8 mouse cellular contexts compared by ENCODE assay signal in the genomic region with DNA sequence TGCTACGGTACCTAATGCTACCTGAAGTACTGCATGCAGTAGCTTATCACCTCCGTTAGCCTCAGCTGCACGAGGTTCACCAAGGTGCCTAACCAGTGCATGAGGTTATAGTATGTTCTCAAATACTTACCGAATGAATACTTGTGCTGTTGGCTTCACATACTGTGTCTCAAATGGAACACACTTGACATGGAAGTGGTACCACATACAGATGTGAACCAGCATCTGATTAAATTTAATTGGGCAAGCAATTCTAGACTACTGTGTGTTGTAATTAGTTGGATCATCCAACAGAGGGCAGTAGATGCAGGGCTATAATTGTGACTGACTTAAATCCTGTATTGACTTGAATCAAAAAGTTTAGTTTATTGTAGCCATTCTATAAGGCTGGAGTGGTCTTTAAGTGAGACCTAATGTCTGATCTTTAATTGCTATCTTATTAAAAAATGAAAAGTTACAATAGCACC. TPM values are rescaled to one million over a fixed set of nuclear protein-coding genes. Genes with fewer than 3 reads are reported as not detected.
DNase-seq lines count a peak whose midpoint lies in the region; ATAC-seq and TF ChIP-seq lines count a peak whose summit lies in the region.

No protein-coding gene starts in this region.

- TF ChIP-seq POLR2A in cerebellum, adult 2 months (IDR thresholded peaks at IDR 0.05; ENCODE audit: borderline replicate concordance, insufficient read depth, low read length), result no peak

- H3K4me2 ChIP-seq in liver, embryonic 11.5 days, result no peak overlapping the region
- H3K4me2 ChIP-seq in liver, embryonic 12.5 days, result no peak overlapping the region
- H3K4me2 ChIP-seq in forebrain, embryonic 14.5 days (ENCODE audit: low read length), result no peak overlapping the region
- H3K4me2 ChIP-seq in lung, postnatal 0 days (replicated peaks; ENCODE audit: low read depth, low read length), result no peak overlapping the region
- no peak overlapping the region for H3K4me2 ChIP-seq in stomach, embryonic 14.5 days (replicated peaks; ENCODE audit: low read depth, low read length)

- WGBS in cerebellum, adult 2 months, result 81% methylated on average over 4 of the region's 4 CpGs
- 79% methylated on average over 4 of the region's 4 CpGs for WGBS in liver, embryonic 11.5 days
- 73% methylated on average over 4 of the region's 4 CpGs for WGBS in liver, embryonic 12.5 days (ENCODE audit: insufficient replicate concordance)
- WGBS in forebrain, embryonic 14.5 days, result 81% methylated on average over 4 of the region's 4 CpGs
- 87% methylated on average over 4 of the region's 4 CpGs for WGBS in lung, postnatal 0 days
- WGBS in stomach, embryonic 14.5 days, result 82% methylated on average over 4 of the region's 4 CpGs

- TF ChIP-seq CTCF in cerebellum, adult 2 months (IDR thresholded peaks at IDR 0.05; ENCODE audit: borderline replicate concordance, insufficient read depth, low read depth, low read length), result peak; percentile 37; the same call in 1 of the 2 replicates
- TF ChIP-seq CTCF in lung, postnatal 0 days (IDR thresholded peaks at IDR 0.05), result peak; percentile 74

- H3K9me3 ChIP-seq in liver, embryonic 11.5 days (ENCODE audit: control insufficient read depth, low read length), result no peaks in the 10 kb centered on the region
- H3K9me3 ChIP-seq in liver, embryonic 12.5 days (replicated peaks), result no peaks in the 10 kb centered on the region
- no peaks in the 10 kb centered on the region for H3K9me3 ChIP-seq in forebrain, embryonic 14.5 days (replicated peaks; ENCODE audit: control insufficient read depth, low read length)
- no peaks in the 10 kb centered on the region for H3K9me3 ChIP-seq in lung, postnatal 0 days (ENCODE audit: low read length)
- no peaks in the 10 kb centered on the region for H3K9me3 ChIP-seq in stomach, embryonic 14.5 days (ENCODE audit: control insufficient read depth, low read depth, low read length)

- TF ChIP-seq EP300 in lung, postnatal 0 days (IDR thresholded peaks at IDR 0.05), result no peak

- peaks cover 7% of the 10 kb centered on the region for H3K36me3 ChIP-seq in liver, embryonic 11.5 days (ENCODE audit: control insufficient read depth, insufficient read depth, low read length)
- peaks cover 33% of the 10 kb centered on the region for H3K36me3 ChIP-seq in liver, embryonic 12.5 days
- peaks cover 29% of the 10 kb centered on the region for H3K36me3 ChIP-seq in forebrain, embryonic 14.5 days (ENCODE audit: control insufficient read depth, insufficient read depth, low read length)
- H3K36me3 ChIP-seq in lung, postnatal 0 days (ENCODE audit: insufficient read depth, low read length), result peaks cover 24% of the 10 kb centered on the region; the same call in 1 of the 2 replicates
- peaks cover 28% of the 10 kb centered on the region for H3K36me3 ChIP-seq in stomach, embryonic 14.5 days (ENCODE audit: control insufficient read depth, insufficient read depth, low read length)

- no peak overlapping the region for H3K9ac ChIP-seq in liver, embryonic 11.5 days (ENCODE audit: low read depth, low read length)
- no peak overlapping the region for H3K9ac ChIP-seq in liver, embryonic 12.5 days
- no peak overlapping the region for H3K9ac ChIP-seq in forebrain, embryonic 14.5 days (ENCODE audit: low read length)
- H3K9ac ChIP-seq in lung, postnatal 0 days (replicated peaks; ENCODE audit: low read depth), result no peak overlapping the region
- H3K9ac ChIP-seq in stomach, embryonic 14.5 days (replicated peaks; ENCODE audit: low read depth, low read length), result no peak overlapping the region

- DNase-seq in cerebellum, adult 2 months, result peak in 1 of 2 experiments; percentile 32
- DNase-seq in cerebellum, postnatal 36 days, result no peak
- DNase-seq in liver, embryonic 11.5 days (ENCODE audit: low spot score), result no peak
- peak; percentile 78 for DNase-seq in forebrain, embryonic 14.5 days (ENCODE audit: low spot score)
- peak; percentile 64 for DNase-seq in lung, postnatal 0 days (ENCODE audit: low spot score)
- DNase-seq in frontal cortex, postnatal 25 days (ENCODE audit: low spot score in 2 of 2), result no peak

- no peak overlapping the region for H3K4me3 ChIP-seq in cerebellum, adult 2 months (replicated peaks; ENCODE audit: insufficient read depth, low read depth, low read length)
- H3K4me3 ChIP-seq in liver, embryonic 11.5 days (ENCODE audit: low read depth, low read length), result no peak overlapping the region
- no peak overlapping the region for H3K4me3 ChIP-seq in liver, embryonic 12.5 days
- H3K4me3 ChIP-seq in forebrain, embryonic 14.5 days (ENCODE audit: low read depth, low read length), result no peak overlapping the region
- no peak overlapping the region for H3K4me3 ChIP-seq in lung, postnatal 0 days (ENCODE audit: low read depth, low read length)
- H3K4me3 ChIP-seq in stomach, embryonic 14.5 days (ENCODE audit: low read depth, low read length), result no peak overlapping the region

- H3K27ac ChIP-seq in cerebellum, adult 2 months (ENCODE audit: insufficient read depth, low read length), result no peak overlapping the region
- H3K27ac ChIP-seq in liver, embryonic 11.5 days (ENCODE audit: low read depth, low read length), result no peak overlapping the region
- no peak overlapping the region for H3K27ac ChIP-seq in liver, embryonic 12.5 days
- H3K27ac ChIP-seq in forebrain, embryonic 14.5 days (ENCODE audit: low read depth, low read length), result no peak overlapping the region
- no peak overlapping the region for H3K27ac ChIP-seq in lung, postnatal 0 days (ENCODE audit: low read length)
- H3K27ac ChIP-seq in stomach, embryonic 14.5 days (ENCODE audit: low read length), result no peak overlapping the region

- peak; percentile 24 for ATAC-seq in liver, embryonic 11.5 days (replicated peaks; ENCODE audit: low FRiP score)
- ATAC-seq in liver, embryonic 12.5 days, result no peak; the same call in 1 of the 2 replicates
- peak; percentile 71 for ATAC-seq in forebrain, embryonic 14.5 days
- peak; percentile 28; the same call in 1 of the 2 replicates for ATAC-seq in lung, postnatal 0 days
- peak; percentile 54; the same call in 1 of the 2 replicates for ATAC-seq in stomach, embryonic 14.5 days (ENCODE audit: insufficient number of reproducible peaks, insufficient read depth, low FRiP score, low read depth)

- no peaks in the 10 kb centered on the region for H3K4me1 ChIP-seq in cerebellum, adult 2 months (ENCODE audit: control insufficient read depth, insufficient read depth, low read length)
- no peaks in the 10 kb centered on the region for H3K4me1 ChIP-seq in liver, embryonic 11.5 days (replicated peaks; ENCODE audit: control insufficient read depth, insufficient read depth, low read length)
- 0 out of 2 replicates have a peak, but pooled peaks cover 5% of the 10 kb centered on the region for H3K4me1 ChIP-seq in liver, embryonic 12.5 days
- no peaks in the 10 kb centered on the region for H3K4me1 ChIP-seq in forebrain, embryonic 14.5 days (ENCODE audit: control insufficient read depth, insufficient read depth, low read length)
- H3K4me1 ChIP-seq in lung, postnatal 0 days (ENCODE audit: insufficient read depth, low read depth, low read length), result no peaks in the 10 kb centered on the region
- no peaks in the 10 kb centered on the region for H3K4me1 ChIP-seq in stomach, embryonic 14.5 days (ENCODE audit: control insufficient read depth, insufficient read depth, low read length)

- H3K27me3 ChIP-seq in cerebellum, adult 2 months (ENCODE audit: control insufficient read depth, insufficient read depth, low read length), result no peaks in the 10 kb centered on the region
- H3K27me3 ChIP-seq in liver, embryonic 11.5 days (replicated peaks; ENCODE audit: control insufficient read depth, insufficient read depth, low read length), result no peaks in the 10 kb centered on the region
- no peaks in the 10 kb centered on the region for H3K27me3 ChIP-seq in liver, embryonic 12.5 days (replicated peaks)
- no peaks in the 10 kb centered on the region for H3K27me3 ChIP-seq in forebrain, embryonic 14.5 days (replicated peaks; ENCODE audit: control insufficient read depth, insufficient read depth, low read length)
- no peaks in the 10 kb centered on the region for H3K27me3 ChIP-seq in lung, postnatal 0 days (replicated peaks; ENCODE audit: insufficient read depth, low read length)
- H3K27me3 ChIP-seq in stomach, embryonic 14.5 days (ENCODE audit: control insufficient read depth, insufficient read depth, low read length), result no peaks in the 10 kb centered on the region

RNA-seq across cellular contexts. Expression of a gene that starts 13.4 kb away (rescaled TPM):
- 84.4 and 91.4 TPM in 2 replicates for polyA plus RNA-seq in cerebellum, adult 2 months (2012; rRNA removed)
- polyA plus RNA-seq in liver, embryonic 11.5 days (2014; fragmentation: Nextera tagmentation; extraction: Ambion mirVana), result 58.3 and 61.4 TPM in 2 replicates
- 44.1 and 45.4 TPM in 2 replicates for polyA plus RNA-seq in liver, embryonic 12.5 days (2016; fragmentation: Nextera tagmentation; extraction: Ambion mirVana)
- 120 and 129 TPM in 2 replicates for polyA plus RNA-seq in forebrain, embryonic 14.5 days (2014; fragmentation: Nextera tagmentation; extraction: Ambion mirVana)
- polyA plus RNA-seq in lung, postnatal 0 days (2015; fragmentation: Nextera tagmentation; extraction: Ambion mirVana), result 99.7 and 108 TPM in 2 replicates
- polyA plus RNA-seq in stomach, embryonic 14.5 days (2014; fragmentation: Nextera tagmentation; extraction: Ambion mirVana), result 97.0 and 101 TPM in 2 replicates

Comparison
In these comparisons a context has a peak if more than half of its experiments do, and no peak if none do; other contexts are left out.
1. DNase-seq: peak in forebrain, embryonic 14.5 days (single experiment) and lung, postnatal 0 days (single experiment); none in cerebellum, postnatal 36 days (0 of 2), liver, embryonic 11.5 days (single experiment) and frontal cortex, postnatal 25 days (0 of 2).